Mouse (Mus musculus): Measurements from ENCODE around the gene Sema3e. TPM values are rescaled to one million over a fixed set of nuclear protein-coding genes. Genes with fewer than 3 reads are reported as not detected.

The Sema3e gene
- polyA plus RNA-seq, 1 experiment = 1.1 TPM

GRCm38 (mm10) chr5:14162579-14162978, 137.5 kb downstream of the Sema3e start:
- Histone ChIP-seq H3K27ac (ENCODE audit: insufficient read depth, low read depth, low read length) (no peak overlapping the region), H3K4me1 (ENCODE audit: control insufficient read depth, insufficient read depth, low read length) (no peaks in the 10 kb centered on the region), H3K27me3 (replicated peaks; ENCODE audit: control insufficient read depth, insufficient read depth, low read length) (no peaks in the 10 kb centered on the region), H3K4me3 (ENCODE audit: insufficient read depth, low read depth, low read length) (no peak overlapping the region), H3K36me3 (ENCODE audit: control insufficient read depth, insufficient read depth, low read length) (no peaks in the 10 kb centered on the region)
- WGBS = 71% methylated on average over 5 of the region's 5 CpGs
- TF ChIP-seq CTCF (conservative IDR thresholded peaks at IDR 0.05; ENCODE audit: insufficient read depth, insufficient read length, low read depth, low read length) (no peak), POLR2A (IDR thresholded peaks at IDR 0.05; ENCODE audit: low read depth, low read length) (no peak)
- no peak for DNase-seq

- Histone ChIP-seq H3K4me1 (ENCODE audit: control insufficient read depth, insufficient read depth, low read length) (no peaks in the 10 kb centered on the region), H3K27me3 (replicated peaks; ENCODE audit: control insufficient read depth, insufficient read depth, low read length) (no peaks in the 10 kb centered on the region), H3K36me3 (ENCODE audit: control insufficient read depth, insufficient read depth, low read length) (no peaks in the 10 kb centered on the region), H3K4me3 (ENCODE audit: insufficient read depth, low read depth, low read length) (no peak overlapping the region), H3K27ac (ENCODE audit: insufficient read depth, low read depth, low read length) (no peak overlapping the region)
- DNase-seq = no peak
- WGBS = 88% methylated on average over 3 of the region's 3 CpGs
- no peak for TF ChIP-seq CTCF (conservative IDR thresholded peaks at IDR 0.05; ENCODE audit: insufficient read depth, insufficient read length, low read depth, low read length)
- no peak for TF ChIP-seq POLR2A (IDR thresholded peaks at IDR 0.05; ENCODE audit: low read depth, low read length)
These were observed 138.2 kb downstream of the Sema3e start for GRCm38 (mm10) chr5:14163280-14163679.

GRCm38 (mm10) chr5:14167776-14168175, 142.7 kb downstream of the Sema3e start:
- Histone ChIP-seq H3K4me3 (ENCODE audit: insufficient read depth, low read depth, low read length) (no peak overlapping the region), H3K27ac (ENCODE audit: insufficient read depth, low read depth, low read length) (no peak overlapping the region), H3K27me3 (replicated peaks; ENCODE audit: control insufficient read depth, insufficient read depth, low read length) (no peaks in the 10 kb centered on the region), H3K36me3 (ENCODE audit: control insufficient read depth, insufficient read depth, low read length) (no peaks in the 10 kb centered on the region), H3K4me1 (ENCODE audit: control insufficient read depth, insufficient read depth, low read length) (no peaks in the 10 kb centered on the region)
- TF ChIP-seq CTCF (conservative IDR thresholded peaks at IDR 0.05; ENCODE audit: insufficient read depth, insufficient read length, low read depth, low read length) (no peak), POLR2A (IDR thresholded peaks at IDR 0.05; ENCODE audit: low read depth, low read length) (no peak)
- WGBS = 68% methylated on average over 3 of the region's 3 CpGs
- DNase-seq = no peak

DNA sequence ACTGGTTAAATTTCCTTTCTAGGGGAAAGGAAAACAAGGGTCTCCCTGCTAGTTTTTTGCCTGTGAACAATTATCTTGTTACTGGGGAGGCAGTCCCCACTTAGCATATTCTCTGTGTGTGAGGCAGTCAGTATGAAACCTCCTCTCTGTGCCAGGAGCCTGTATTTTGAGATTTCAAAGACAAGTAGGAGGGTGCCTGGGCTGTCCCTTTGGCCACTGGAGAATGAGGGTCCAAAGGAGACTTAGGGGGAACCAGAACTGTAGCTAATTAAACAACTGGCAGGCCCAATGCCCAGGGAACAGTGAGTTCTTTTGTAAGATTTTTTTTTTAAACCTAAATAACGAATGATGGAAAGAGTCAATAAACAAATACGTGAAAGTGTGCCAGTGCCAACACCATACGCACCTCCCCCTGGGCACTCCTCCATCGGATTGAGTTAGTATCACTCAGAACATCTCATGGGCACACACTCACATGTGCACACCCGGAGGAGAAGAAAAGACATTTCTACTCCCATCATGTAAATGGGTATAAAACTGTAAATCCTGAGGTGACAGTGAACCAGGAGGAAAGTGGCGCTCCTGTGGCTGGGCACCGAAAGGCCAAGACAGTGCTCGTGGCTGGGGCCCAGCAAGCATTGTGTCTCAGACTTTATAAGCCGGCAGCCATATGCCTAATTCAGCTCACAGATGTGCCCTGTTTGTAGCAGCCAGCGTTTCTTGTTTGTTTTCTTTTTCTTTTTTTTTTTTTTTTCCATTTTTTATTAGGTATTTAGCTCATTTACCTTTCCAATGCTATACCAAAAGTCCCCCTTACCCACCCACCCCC, 148.5 kb downstream of the Sema3e start:
- Histone ChIP-seq H3K27me3 (replicated peaks; ENCODE audit: control insufficient read depth, insufficient read depth, low read length) (no peaks in the 10 kb centered on the region), H3K4me1 (ENCODE audit: control insufficient read depth, insufficient read depth, low read length) (no peaks in the 10 kb centered on the region), H3K4me3 (ENCODE audit: insufficient read depth, low read depth, low read length) (no peak overlapping the region), H3K36me3 (ENCODE audit: control insufficient read depth, insufficient read depth, low read length) (no peaks in the 10 kb centered on the region), H3K27ac (ENCODE audit: insufficient read depth, low read depth, low read length) (no peak overlapping the region)
- DNase-seq = no peak
- 88% methylated on average over 10 of the region's 10 CpGs for WGBS
- TF ChIP-seq CTCF (conservative IDR thresholded peaks at IDR 0.05; ENCODE audit: insufficient read depth, insufficient read length, low read depth, low read length) (no peak), POLR2A (IDR thresholded peaks at IDR 0.05; ENCODE audit: low read depth, low read length) (no peak)

GRCm38 (mm10) chr5:14180571-14180970, 155.5 kb downstream of the Sema3e start:
- Histone ChIP-seq H3K4me3 (ENCODE audit: insufficient read depth, low read depth, low read length) (no peak overlapping the region), H3K36me3 (ENCODE audit: control insufficient read depth, insufficient read depth, low read length) (no peaks in the 10 kb centered on the region), H3K4me1 (ENCODE audit: control insufficient read depth, insufficient read depth, low read length) (no peaks in the 10 kb centered on the region), H3K27me3 (replicated peaks; ENCODE audit: control insufficient read depth, insufficient read depth, low read length) (no peaks in the 10 kb centered on the region), H3K27ac (ENCODE audit: insufficient read depth, low read depth, low read length) (no peak overlapping the region)
- no peak for TF ChIP-seq POLR2A (IDR thresholded peaks at IDR 0.05; ENCODE audit: low read depth, low read length)
- no peak for TF ChIP-seq CTCF (conservative IDR thresholded peaks at IDR 0.05; ENCODE audit: insufficient read depth, insufficient read length, low read depth, low read length)
- WGBS = 94% methylated on average over 10 of the region's 10 CpGs
- DNase-seq = no peak

- no peaks in the 10 kb centered on the region for H3K27me3 ChIP-seq (replicated peaks; ENCODE audit: control insufficient read depth, insufficient read depth, low read length)
These were observed 157.1 kb downstream of the Sema3e start for GRCm38 (mm10) chr5:14182156-14182555.

GRCm38 (mm10) chr5:14195172-14195819, 170.2 kb downstream of the Sema3e start:
- no peaks in the 10 kb centered on the region for H3K36me3 ChIP-seq (ENCODE audit: control insufficient read depth, insufficient read depth, low read length)
- no peak for DNase-seq
- 76% methylated on average over 6 of the region's 6 CpGs for WGBS
- H3K27me3 ChIP-seq (replicated peaks; ENCODE audit: control insufficient read depth, insufficient read depth, low read length) = no peaks in the 10 kb centered on the region
- H3K4me3 ChIP-seq (ENCODE audit: insufficient read depth, low read depth, low read length) = no peak overlapping the region
- H3K4me1 ChIP-seq (ENCODE audit: control insufficient read depth, insufficient read depth, low read length) = no peaks in the 10 kb centered on the region
- H3K27ac ChIP-seq (ENCODE audit: insufficient read depth, low read depth, low read length) = no peak overlapping the region
- TF ChIP-seq POLR2A (IDR thresholded peaks at IDR 0.05; ENCODE audit: low read depth, low read length) (no peak), CTCF (conservative IDR thresholded peaks at IDR 0.05; ENCODE audit: insufficient read depth, insufficient read length, low read depth, low read length) (no peak)

More at GRCm38 (mm10) chr5:14182156-14182555, 157.1 kb downstream of the Sema3e start:
- H3K36me3 ChIP-seq (ENCODE audit: control insufficient read depth, insufficient read depth, low read length) = no peaks in the 10 kb centered on the region
- TF ChIP-seq POLR2A (IDR thresholded peaks at IDR 0.05; ENCODE audit: low read depth, low read length) (no peak), CTCF (conservative IDR thresholded peaks at IDR 0.05; ENCODE audit: insufficient read depth, insufficient read length, low read depth, low read length) (no peak)
- H3K27ac ChIP-seq (ENCODE audit: insufficient read depth, low read depth, low read length) = no peak overlapping the region
- 81% methylated on average over 11 of the region's 11 CpGs for WGBS
- H3K4me3 ChIP-seq (ENCODE audit: insufficient read depth, low read depth, low read length) = no peak overlapping the region
- no peak for DNase-seq
- H3K4me1 ChIP-seq (ENCODE audit: control insufficient read depth, insufficient read depth, low read length) = no peaks in the 10 kb centered on the region

Measured in kidney, adult 2 months (tissue).